Mouse (Mus musculus) activated CD4-positive, CD25-positive, alpha-beta regulatory T cell, adult 4 months (primary cell): ENCODE data around the gene Atf5. TPM values are rescaled to one million over a fixed set of nuclear protein-coding genes. Genes with fewer than 3 reads are reported as not detected.

Experiments used
- polyA plus RNA-seq, 2 experiments: library from polyadenylated mRNA; unstranded; fragments of 100-300 nt; shearing (Covaris generic); gene quantifications; one replicate each; pipeline ENCODE4 v1.2.1; 2017

The Atf5 gene
- polyA plus RNA-seq, 2 experiments from 2014 or later: 1.1 TPM; not detected in 1

Other genes with a start within 250 kb of the Atf5 start
- gene Napsa, start 244.3 kb downstream of the Atf5 start, polyA plus RNA-seq: 1 to 10 TPM in 1 of 2 experiments, under 1 TPM in 1; 0.38 to 2.8 TPM
- not detected for gene Kcnc3, start 226.0 kb downstream of the Atf5 start, polyA plus RNA-seq
- under 1 TPM in 1 of 2 experiments, not detected in 1; 0.38 TPM for gene Myh14, start 145.8 kb downstream of the Atf5 start, polyA plus RNA-seq
- gene Izumo2, start 107.9 kb downstream of the Atf5 start, polyA plus RNA-seq: not detected
- 10 to 100 TPM; 60.2 to 68.7 TPM for gene Vrk3, start 68.2 kb downstream of the Atf5 start, polyA plus RNA-seq
- under 1 TPM; 0.33 to 0.60 TPM for gene Zfp473, start 65.6 kb downstream of the Atf5 start, polyA plus RNA-seq
- 10 to 100 TPM; 32.1 to 47.7 TPM for gene Nup62, start 570 bp downstream of the Atf5 start, polyA plus RNA-seq
- 1 to 10 TPM; 2.0 to 4.1 TPM for gene Il4i1, start 271 bp downstream of the Atf5 start, polyA plus RNA-seq
- 1 to 10 TPM; 3.0 to 4.7 TPM for gene Akt1s1, start 32.3 kb upstream of the Atf5 start, polyA plus RNA-seq
- 10 to 100 TPM; 41.0 to 63.7 TPM for gene Tbc1d17, start 32.4 kb upstream of the Atf5 start, polyA plus RNA-seq
- gene Pnkp, start 40.5 kb upstream of the Atf5 start, polyA plus RNA-seq: 10 to 100 TPM; 41.4 to 48.8 TPM
- gene Ptov1, start 53.1 kb upstream of the Atf5 start, polyA plus RNA-seq: 1 to 10 TPM; 1.3 to 2.3 TPM
- gene Med25, start 76.1 kb upstream of the Atf5 start, polyA plus RNA-seq: 10 to 100 TPM; 12.2 to 20.1 TPM
- 10 to 100 TPM in 1 of 2 experiments, 1 to 10 TPM in 1; 7.3 to 19.3 TPM for gene Fuz, start 79.4 kb upstream of the Atf5 start, polyA plus RNA-seq
- gene Ap2a1, start 112.8 kb upstream of the Atf5 start, polyA plus RNA-seq: 1 to 10 TPM; 6.8 to 8.0 TPM
- not detected for gene Tsks, start 126.5 kb upstream of the Atf5 start, polyA plus RNA-seq
- gene Cpt1c, start 158.2 kb upstream of the Atf5 start, polyA plus RNA-seq: under 1 TPM; 0.80 to 0.98 TPM
- 100 to 1,000 TPM in 1 of 2 experiments, 10 to 100 TPM in 1; 38.0 to 103 TPM for gene Prmt1, start 169.9 kb upstream of the Atf5 start, polyA plus RNA-seq
- 100 to 1,000 TPM in 1 of 2 experiments, 10 to 100 TPM in 1; 88.9 to 129 TPM for gene Irf3, start 181.0 kb upstream of the Atf5 start, polyA plus RNA-seq
- 10 to 100 TPM; 18.4 to 31.8 TPM for gene Bcl2l12, start 182.1 kb upstream of the Atf5 start, polyA plus RNA-seq
- gene Scaf1, start 199.7 kb upstream of the Atf5 start, polyA plus RNA-seq: 1 to 10 TPM; 8.6 to 8.7 TPM
- 1 to 10 TPM; 4.5 to 6.1 TPM for gene Rras, start 201.3 kb upstream of the Atf5 start, polyA plus RNA-seq
- 10 to 100 TPM in 1 of 2 experiments, 1 to 10 TPM in 1; 9.5 to 11.4 TPM for gene Prr12, start 236.2 kb upstream of the Atf5 start, polyA plus RNA-seq
- gene Nosip, start 245.8 kb upstream of the Atf5 start, polyA plus RNA-seq: 100 to 1,000 TPM; 143 to 161 TPM
- gene Prrg2, start 246.0 kb upstream of the Atf5 start, polyA plus RNA-seq: 1 to 10 TPM in 1 of 2 experiments, under 1 TPM in 1; 0.41 to 1.2 TPM